Mouse (Mus musculus): ENCODE measurements around the gene Apoc3.

- TF ChIP-seq CTCF (IDR thresholded peaks at IDR 0.05; ENCODE audit: borderline replicate concordance, insufficient read depth, low read depth, low read length) (no peak), POLR2A (IDR thresholded peaks at IDR 0.05; ENCODE audit: borderline replicate concordance, insufficient read depth, low read length) (no peak)
Measured at GRCm38 (mm10) chr9:46227064-46227614, 8.3 kb downstream of the Apoc3 start.
